9 mouse cellular contexts compared by ENCODE assay signal in genomic region chr11:77783747-77784646, GRCm38 (mm10). TPM values are rescaled to one million over a fixed set of nuclear protein-coding genes. Genes with fewer than 3 reads are reported as not detected.
DNase-seq lines count a peak whose midpoint lies in the region; ATAC-seq and TF ChIP-seq lines count a peak whose summit lies in the region.
"Had no signal": no experiment of that assay in that cellular context is flagged by ENCODE, and none has a peak within 500 bp of the region (broad histone marks: within the 10 kb centered on the region; RNA-seq: fewer than 3 reads in every experiment).

No protein-coding gene starts in this region.

- peaks cover 47% of the 10 kb centered on the region for H3K4me1 ChIP-seq in heart, adult 2 months (ENCODE audit: control insufficient read depth, insufficient read depth, low read length)
- H3K4me1 ChIP-seq in bone marrow, adult 2 months (ENCODE audit: control insufficient read depth, insufficient read depth, low read length), result peaks cover 19% of the 10 kb centered on the region
- H3K4me1 ChIP-seq in heart, embryonic 12.5 days (replicated peaks), result peaks cover 76% of the 10 kb centered on the region
- H3K4me1 ChIP-seq in megakaryocyte, embryonic 14.5 days, result peaks cover 99% of the 10 kb centered on the region

- TF ChIP-seq CTCF in heart, adult 2 months (IDR thresholded peaks at IDR 0.05), result peak; percentile 51
- TF ChIP-seq CTCF in bone marrow, adult 2 months (IDR thresholded peaks at IDR 0.05; ENCODE audit: control insufficient read depth, insufficient read depth, low read length), result peak; percentile 24; the same call in 1 of the 2 replicates

- H3K9me3 ChIP-seq in heart, embryonic 12.5 days (replicated peaks), result no peaks in the 10 kb centered on the region
- no peaks in the 10 kb centered on the region for H3K9me3 ChIP-seq in megakaryocyte, embryonic 14.5 days

- H3K36me3 ChIP-seq in heart, adult 2 months (ENCODE audit: control insufficient read depth, insufficient read depth, low read length), result peaks cover under 1% of the 10 kb centered on the region
- no peaks in the 10 kb centered on the region for H3K36me3 ChIP-seq in heart, embryonic 12.5 days
- peaks cover 20% of the 10 kb centered on the region for H3K36me3 ChIP-seq in megakaryocyte, embryonic 14.5 days (replicated peaks; ENCODE audit: low read length)

- no peak for ATAC-seq in heart, embryonic 12.5 days (ENCODE audit: insufficient number of reproducible peaks, low FRiP score)

- WGBS in heart, adult 2 months, result 31% methylated on average over 18 of the region's 18 CpGs
- WGBS in bone marrow, adult 2 months, result 3% methylated on average over 18 of the region's 18 CpGs
- WGBS in heart, embryonic 12.5 days, result 34% methylated on average over 18 of the region's 18 CpGs

- no peaks in the 10 kb centered on the region for H3K27me3 ChIP-seq in heart, adult 2 months (ENCODE audit: control insufficient read depth, insufficient read depth, low read length)
- no peaks in the 10 kb centered on the region for H3K27me3 ChIP-seq in heart, embryonic 12.5 days (replicated peaks)
- H3K27me3 ChIP-seq in megakaryocyte, embryonic 14.5 days (replicated peaks), result no peaks in the 10 kb centered on the region

- peak overlapping the region; percentile 81 for H3K27ac ChIP-seq in heart, adult 2 months
- peak overlapping the region; percentile 52 for H3K27ac ChIP-seq in bone marrow, adult 2 months (ENCODE audit: control insufficient read depth, insufficient read depth, low read depth, low read length, poor library complexity)
- peak overlapping the region; percentile 95 for H3K27ac ChIP-seq in heart, embryonic 12.5 days (ENCODE audit: poor library complexity, severe bottlenecking)

- H3K9ac ChIP-seq in heart, adult 2 months (ENCODE audit: low read depth, low read length), result 0 out of 2 replicates have a peak overlapping the region, but pooled peaks have one; percentile 19
- peak overlapping the region; percentile 51; the same call in 1 of the 2 replicates for H3K9ac ChIP-seq in heart, embryonic 12.5 days

- TF ChIP-seq POLR2A in heart, adult 2 months (IDR thresholded peaks at IDR 0.05; ENCODE audit: insufficient read depth, low read depth, low read length), result no peak
- no peak for TF ChIP-seq POLR2A in bone marrow, adult 2 months (IDR thresholded peaks at IDR 0.05; ENCODE audit: borderline replicate concordance, control insufficient read depth, low read depth, low read length)

- no peak for TF ChIP-seq EP300 in heart, adult 2 months (IDR thresholded peaks at IDR 0.05; ENCODE audit: insufficient read depth, low read depth, low read length)

- H3K4me3 ChIP-seq in heart, adult 2 months, result no peak overlapping the region; the same call in 1 of the 2 replicates
- peak overlapping the region; percentile 3 for H3K4me3 ChIP-seq in bone marrow, adult 2 months (replicated peaks; ENCODE audit: control insufficient read depth, low read depth, low read length)
- H3K4me3 ChIP-seq in heart, embryonic 12.5 days, result no peak overlapping the region
- peak overlapping the region; percentile 86 for H3K4me3 ChIP-seq in megakaryocyte, embryonic 14.5 days (replicated peaks)

- intact Hi-C loops in heart, adult 2 months (cut with DNase I), result loop anchor here (2.0 kb wide), 1 partner anchor 17 kb away; no protein-coding TSS in a partner anchor
- intact Hi-C loops in heart, postnatal 25 days (cut with DNase I), result no loop called here

- H3K79me2 ChIP-seq in heart, adult 2 months (replicated peaks; ENCODE audit: control insufficient read depth, insufficient read depth, low read length), result no peaks in the 10 kb centered on the region

- peak overlapping the region; percentile 44 for H3K4me2 ChIP-seq in heart, embryonic 12.5 days

- no peak for DNase-seq in heart, adult 2 months
- DNase-seq in heart, postnatal 25 days (ENCODE audit: low spot score), result no peak
- DNase-seq in kidney, postnatal 36 days, result peak; percentile 54 to 69
- peak; percentile 48 to 59 for DNase-seq in thymus, postnatal 36 days
- DNase-seq in frontal cortex, postnatal 36 days (ENCODE audit: low spot score in 2 of 2), result no peak

RNA-seq across cellular contexts. Expression of gene Gm10277, which starts 3.5 kb away (rescaled TPM):
- not detected for total RNA-seq in heart, adult 2 months (2021)
- not detected in 2 replicates for polyA plus RNA-seq in heart, adult 2 months (2012; rRNA removed)
- total RNA-seq in heart, postnatal 25 days (2021), result not detected
- polyA plus RNA-seq in bone marrow, adult 2 months (2011; ENCODE audit: insufficient read depth, insufficient read length, low replicate concordance, missing spikeins), result not detected in 2 replicates
- polyA plus RNA-seq in heart, embryonic 12.5 days (2016; fragmentation: Nextera tagmentation; extraction: Ambion mirVana), result 1.2 and 1.5 TPM in 2 replicates
- not detected in 2 replicates for polyA plus RNA-seq in megakaryocyte, embryonic 14.5 days (2012; ENCODE audit: insufficient read depth, low replicate concordance)
- total RNA-seq: left cerebral cortex, postnatal 36 days had no signal

RNA-seq across cellular contexts. Expression of gene Myo18a, which starts 21.0 kb away (rescaled TPM):
- total RNA-seq in heart, adult 2 months (2021), result 100 to 1,000 TPM; 240 to 274 TPM
- polyA plus RNA-seq in heart, adult 2 months (2012; rRNA removed), result 98.6 and 107 TPM in 2 replicates
- total RNA-seq in heart, postnatal 25 days (2021), result 100 to 1,000 TPM; 273 to 280 TPM
- polyA plus RNA-seq in bone marrow, adult 2 months (2011; ENCODE audit: insufficient read depth, insufficient read length, low replicate concordance, missing spikeins), result 29.5 and 74.6 TPM in 2 replicates
- polyA plus RNA-seq in heart, embryonic 12.5 days (2016; fragmentation: Nextera tagmentation; extraction: Ambion mirVana), result 154 and 164 TPM in 2 replicates
- 6.7 and 20.0 TPM in 2 replicates for polyA plus RNA-seq in megakaryocyte, embryonic 14.5 days (2012; ENCODE audit: insufficient read depth, low replicate concordance)

RNA-seq across cellular contexts. Expression of gene Cryba1, which starts 58.9 kb away (rescaled TPM):
- not detected for total RNA-seq in heart, adult 2 months (2021)
- not detected in 2 replicates for polyA plus RNA-seq in heart, adult 2 months (2012; rRNA removed)
- total RNA-seq in heart, postnatal 25 days (2021), result not detected
- polyA plus RNA-seq in bone marrow, adult 2 months (2011; ENCODE audit: insufficient read depth, insufficient read length, low replicate concordance, missing spikeins), result not detected in 2 replicates
- 0.51 TPM in 1 of 2 replicates, not detected in the other for polyA plus RNA-seq in heart, embryonic 12.5 days (2016; fragmentation: Nextera tagmentation; extraction: Ambion mirVana)
- polyA plus RNA-seq in megakaryocyte, embryonic 14.5 days (2012; ENCODE audit: insufficient read depth, low replicate concordance), result not detected in 2 replicates
- total RNA-seq: left cerebral cortex, postnatal 36 days had no signal

Comparison
In these comparisons a context has a peak if more than half of its experiments do, and no peak if none do; other contexts are left out.
1. DNase-seq: peak in kidney, postnatal 36 days (2 of 2) and thymus, postnatal 36 days (2 of 2); none in heart, adult 2 months (0 of 2), heart, postnatal 25 days (single experiment) and frontal cortex, postnatal 36 days (0 of 2).
2. H3K4me3 ChIP-seq: peak in bone marrow, adult 2 months (single experiment) and megakaryocyte, embryonic 14.5 days (single experiment); none in heart, adult 2 months (single experiment) and heart, embryonic 12.5 days (single experiment).
3. Peak in every context shown above with its lines, with median percentiles within 50 percentile points of each other: H3K27ac ChIP-seq.